Mouse (Mus musculus) embryonic facial prominence, embryonic 15.5 days (tissue): Measurements from ENCODE around the gene Gpr108. TPM values are rescaled to one million over a fixed set of nuclear protein-coding genes. Genes with fewer than 3 reads are reported as not detected.
A peak's percentile ranks its signal among the peaks of the same experiment; 100 is the strongest.

Source experiments
- ATAC-seq: fragments of 200-750 bp; cut with Nextera tagmentation; 2 replicates; pipeline ENCODE4 v1.8.0; 2017; ENCODE audit warnings: low read depth, moderate TSS enrichment; ENCODE audit not compliant: insufficient number of reproducible peaks, low FRiP score, low TSS enrichment
- H3K27ac ChIP-seq: fragments of 300-500 bp; sonication (generic); replicated peaks from 2 replicates; pipeline ENCODE4 v1.5.1; 2015; ENCODE audit warnings: mild to moderate bottlenecking, inconsistent platforms
- H3K27me3 ChIP-seq: fragments of 300-500 bp; sonication (generic); 2 replicates; pipeline ENCODE4 v1.6.1; 2015; ENCODE audit warnings: inconsistent platforms
- H3K36me3 ChIP-seq: fragments of 300-500 bp; sonication (generic); 2 replicates; pipeline ENCODE4 v1.6.1; 2015; ENCODE audit warnings: mild to moderate bottlenecking, inconsistent platforms
- H3K4me1 ChIP-seq: fragments of 300-500 bp; sonication (generic); 2 replicates; pipeline ENCODE4 v1.6.1; 2015; ENCODE audit warnings: inconsistent platforms
- H3K4me2 ChIP-seq: fragments of 300-500 bp; sonication (generic); replicated peaks from 2 replicates; pipeline ENCODE4 v1.6.1; 2015; ENCODE audit warnings: mild to moderate bottlenecking, inconsistent platforms
- H3K4me3 ChIP-seq: fragments of 300-500 bp; sonication (generic); replicated peaks from 2 replicates; pipeline ENCODE4 v1.5.1; 2015; ENCODE audit warnings: mild to moderate bottlenecking, inconsistent platforms
- H3K9ac ChIP-seq: fragments of 300-500 bp; sonication (generic); 2 replicates; pipeline ENCODE4 v1.6.1; 2015; ENCODE audit warnings: inconsistent platforms
- H3K9me3 ChIP-seq: fragments of 300-500 bp; sonication (generic); replicated peaks from 2 replicates; pipeline ENCODE4 v1.6.1; 2016; ENCODE audit warnings: inconsistent platforms
- WGBS: fragments of 180-500 bp; shearing (Covaris S2); methylation state at CpG from one replicate; pipeline ENCODE4 v1.1.7; 2015; 5-methylcytosine and 5-hydroxymethylcytosine counted together
- polyA plus RNA-seq: library from polyadenylated mRNA; unstranded; fragments of >200 nt; fragmentation: Nextera tagmentation; extraction: Ambion mirVana; gene quantifications from 2 replicates; pipeline ENCODE4 v1.2.1, GENCODE M21; 2015

The Gpr108 gene
- polyA plus RNA-seq, 1 experiment from 2014 or later: 41.7 TPM

GRCm38 (mm10) chr17:57243650-57244370 is 4.4 kb downstream of the Gpr108 start:
- Histone ChIP-seq H3K4me1 (peaks cover 18% of the 10 kb centered on the region), H3K27me3 (no peaks in the 10 kb centered on the region), H3K27ac (no peak overlapping the region), H3K9me3 (no peaks in the 10 kb centered on the region), H3K4me2 (no peak overlapping the region), H3K9ac (no peak overlapping the region), H3K4me3 (no peak overlapping the region), H3K36me3 (peaks cover 31% of the 10 kb centered on the region)
- WGBS: 79% methylated on average over 10 of the region's 10 CpGs
- ATAC-seq: no peak

- 92% methylated on average over 9 of the region's 9 CpGs for WGBS
- Histone ChIP-seq H3K4me1 (no peaks in the 10 kb centered on the region), H3K9ac (no peak overlapping the region), H3K27me3 (no peaks in the 10 kb centered on the region), H3K36me3 (peaks cover 39% of the 10 kb centered on the region), H3K27ac (no peak overlapping the region), H3K4me3 (no peak overlapping the region), H3K4me2 (no peak overlapping the region), H3K9me3 (no peaks in the 10 kb centered on the region)
- no peak for ATAC-seq
Observed at GRCm38 (mm10) chr17:57237181-57237580, 11.1 kb downstream of the Gpr108 start.

GRCm38 (mm10) chr17:57235803-57236202 is 12.4 kb downstream of the Gpr108 start:
- no peak overlapping the region for H3K4me3 ChIP-seq
- 0 out of 2 replicates have a peak, but pooled peaks have one; percentile 9 for ATAC-seq
- H3K9me3 ChIP-seq: no peaks in the 10 kb centered on the region
- no peak overlapping the region for H3K4me2 ChIP-seq
- no peaks in the 10 kb centered on the region; the same call in 1 of the 2 replicates for H3K4me1 ChIP-seq
- H3K27me3 ChIP-seq: no peaks in the 10 kb centered on the region
- WGBS: 88% methylated on average over 5 of the region's 5 CpGs
- H3K27ac ChIP-seq: no peak overlapping the region
- H3K36me3 ChIP-seq: peaks cover 30% of the 10 kb centered on the region
- no peak overlapping the region for H3K9ac ChIP-seq

- no peak overlapping the region for H3K4me3 ChIP-seq
- 80% methylated on average over 12 of the region's 12 CpGs for WGBS
- no peak overlapping the region for H3K27ac ChIP-seq
- H3K36me3 ChIP-seq: peaks cover 30% of the 10 kb centered on the region
- ATAC-seq: no peak
- H3K9me3 ChIP-seq: no peaks in the 10 kb centered on the region
- H3K4me2 ChIP-seq: no peak overlapping the region
- no peak overlapping the region for H3K9ac ChIP-seq
- H3K4me1 ChIP-seq: no peaks in the 10 kb centered on the region; the same call in 1 of the 2 replicates
- H3K27me3 ChIP-seq: no peaks in the 10 kb centered on the region
Observed at GRCm38 (mm10) chr17:57234254-57234928, 13.9 kb downstream of the Gpr108 start.

GRCm38 (mm10) chr17:57233038-57233437 is 15.2 kb downstream of the Gpr108 start:
- Histone ChIP-seq H3K4me3 (no peak overlapping the region), H3K36me3 (peaks cover 26% of the 10 kb centered on the region), H3K4me2 (no peak overlapping the region), H3K27me3 (no peaks in the 10 kb centered on the region), H3K9me3 (no peaks in the 10 kb centered on the region), H3K4me1 (no peaks in the 10 kb centered on the region; the same call in 1 of the 2 replicates), H3K9ac (no peak overlapping the region), H3K27ac (no peak overlapping the region)
- no peak for ATAC-seq
- 57% methylated on average over 6 of the region's 7 CpGs for WGBS

GRCm38 (mm10) chr17:57232200-57232599 is 16.0 kb downstream of the Gpr108 start:
- Histone ChIP-seq H3K9ac (no peak overlapping the region), H3K4me3 (no peak overlapping the region), H3K4me1 (no peaks in the 10 kb centered on the region; the same call in 1 of the 2 replicates), H3K4me2 (no peak overlapping the region), H3K27ac (no peak overlapping the region), H3K27me3 (no peaks in the 10 kb centered on the region), H3K36me3 (peaks cover 18% of the 10 kb centered on the region), H3K9me3 (no peaks in the 10 kb centered on the region)
- 80% methylated on average over 1 of the region's 1 CpGs for WGBS
- no peak for ATAC-seq

GRCm38 (mm10) chr17:57231321-57231771 is 16.9 kb downstream of the Gpr108 start:
- no peak for ATAC-seq
- no peak overlapping the region for H3K27ac ChIP-seq
- H3K27me3 ChIP-seq: no peaks in the 10 kb centered on the region
- H3K9ac ChIP-seq: no peak overlapping the region
- no peak overlapping the region for H3K4me2 ChIP-seq
- no peaks in the 10 kb centered on the region for H3K9me3 ChIP-seq
- no peak overlapping the region for H3K4me3 ChIP-seq
- no peaks in the 10 kb centered on the region; the same call in 1 of the 2 replicates for H3K4me1 ChIP-seq
- H3K36me3 ChIP-seq: peaks cover 9% of the 10 kb centered on the region

- Histone ChIP-seq H3K9ac (no peak overlapping the region), H3K4me3 (no peak overlapping the region), H3K27me3 (0 out of 2 replicates have a peak, but pooled peaks cover under 1% of the 10 kb centered on the region), H3K4me1 (no peaks in the 10 kb centered on the region; the same call in 1 of the 2 replicates), H3K36me3 (peaks cover 3% of the 10 kb centered on the region), H3K9me3 (no peaks in the 10 kb centered on the region), H3K4me2 (no peak overlapping the region), H3K27ac (no peak overlapping the region)
- no peak for ATAC-seq
- 47% methylated on average over 6 of the region's 6 CpGs for WGBS
Observed at GRCm38 (mm10) chr17:57230728-57231125, 17.5 kb downstream of the Gpr108 start.

- Histone ChIP-seq H3K36me3 (no peaks in the 10 kb centered on the region; the same call in none of the 2 replicates), H3K4me1 (no peaks in the 10 kb centered on the region; the same call in 1 of the 2 replicates), H3K27ac (no peak overlapping the region), H3K27me3 (peaks cover 6% of the 10 kb centered on the region; the same call in 1 of the 2 replicates), H3K4me2 (no peak overlapping the region), H3K9me3 (no peaks in the 10 kb centered on the region), H3K9ac (no peak overlapping the region), H3K4me3 (no peak overlapping the region)
- 73% methylated on average over 15 of the region's 15 CpGs for WGBS
- ATAC-seq: no peak
Observed at GRCm38 (mm10) chr17:57229851-57230727, 18.2 kb downstream of the Gpr108 start.

- H3K9ac ChIP-seq: no peak overlapping the region
- no peaks in the 10 kb centered on the region for H3K9me3 ChIP-seq
- peaks cover 6% of the 10 kb centered on the region; the same call in 1 of the 2 replicates for H3K27me3 ChIP-seq
- H3K4me2 ChIP-seq: no peak overlapping the region
- no peaks in the 10 kb centered on the region for H3K36me3 ChIP-seq
- WGBS: 74% methylated on average over 3 of the region's 3 CpGs
- no peak overlapping the region for H3K27ac ChIP-seq
- H3K4me3 ChIP-seq: no peak overlapping the region
- no peak for ATAC-seq
- H3K4me1 ChIP-seq: no peaks in the 10 kb centered on the region; the same call in 1 of the 2 replicates
Observed at GRCm38 (mm10) chr17:57228873-57229272, 19.4 kb downstream of the Gpr108 start.

GRCm38 (mm10) chr17:57228014-57228413 is 20.2 kb downstream of the Gpr108 start, which contains the start of gene C3:
Gene C3, minus strand, starts transcription at chr17:57228136.
- Histone ChIP-seq H3K27me3 (peaks cover 10% of the 10 kb centered on the region; the same call in 1 of the 2 replicates), H3K4me1 (no peaks in the 10 kb centered on the region; the same call in 1 of the 2 replicates), H3K36me3 (no peaks in the 10 kb centered on the region), H3K9me3 (no peaks in the 10 kb centered on the region), H3K4me2 (no peak within 1 kb of the TSS), H3K27ac (no peak within 1 kb of the TSS), H3K9ac (no peak within 1 kb of the TSS), H3K4me3 (no peak within 1 kb of the TSS)
- ATAC-seq: no peak
- WGBS: 72% methylated on average over 3 of the region's 3 CpGs
